Mouse (Mus musculus): ENCODE measurements around the gene Olfr1219. TPM values are rescaled to one million over a fixed set of nuclear protein-coding genes. Genes with fewer than 3 reads are reported as not detected.

The Olfr1219 gene
- polyA plus RNA-seq (2015; fragmentation: Illumina TruSeq; extraction: RNeasy Lipid Tissue Mini Kit (QIAGEN cat#74804); ENCODE audit: insufficient read depth, low replicate concordance), result not detected

DNA sequence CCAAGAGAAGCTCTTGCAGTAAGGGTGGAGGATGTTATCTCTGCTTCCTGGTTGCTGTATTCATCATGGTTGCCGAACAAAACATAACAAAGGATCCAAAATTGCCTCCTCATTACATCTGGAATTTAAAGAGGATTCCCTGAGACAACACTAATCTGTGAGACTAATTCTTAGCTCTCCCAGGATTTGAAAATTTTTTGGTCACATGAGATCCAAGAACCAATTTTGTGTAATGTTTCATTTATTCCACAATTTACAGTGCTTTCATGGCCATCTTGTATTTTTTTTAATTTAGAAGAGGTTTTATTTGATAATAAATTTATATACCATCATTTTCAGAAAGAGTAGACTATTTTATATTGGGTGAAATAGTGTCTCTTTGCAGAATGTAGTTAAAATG is at the start of gene Olfr1219:
Gene Olfr1219 (minus strand): TSS at position 101 of the 400 bp plus-strand sequence.

DNA sequence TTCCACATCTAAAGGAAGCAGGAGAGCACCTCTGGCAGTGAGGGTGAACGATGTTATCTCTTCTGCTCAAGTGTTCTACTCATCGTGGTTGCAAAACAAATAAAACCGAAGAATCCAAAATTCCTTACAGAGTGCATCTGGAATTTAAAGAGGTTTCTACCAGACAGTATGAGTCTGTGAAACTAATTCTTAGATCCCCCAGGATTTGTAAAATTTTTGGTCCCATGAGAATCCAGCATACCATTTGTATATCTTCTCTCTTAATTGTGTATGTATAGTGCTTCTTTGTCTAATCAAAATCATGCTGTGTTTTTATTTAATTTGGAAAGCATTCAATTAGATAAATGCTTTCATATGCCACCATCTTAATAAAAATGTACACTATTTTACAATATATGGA is 49.6 kb upstream of the Olfr1219 start, which contains the start of gene Olfr1222:
Gene Olfr1222 (minus strand): TSS at position 101 of the 400 bp plus-strand sequence.

DNA sequence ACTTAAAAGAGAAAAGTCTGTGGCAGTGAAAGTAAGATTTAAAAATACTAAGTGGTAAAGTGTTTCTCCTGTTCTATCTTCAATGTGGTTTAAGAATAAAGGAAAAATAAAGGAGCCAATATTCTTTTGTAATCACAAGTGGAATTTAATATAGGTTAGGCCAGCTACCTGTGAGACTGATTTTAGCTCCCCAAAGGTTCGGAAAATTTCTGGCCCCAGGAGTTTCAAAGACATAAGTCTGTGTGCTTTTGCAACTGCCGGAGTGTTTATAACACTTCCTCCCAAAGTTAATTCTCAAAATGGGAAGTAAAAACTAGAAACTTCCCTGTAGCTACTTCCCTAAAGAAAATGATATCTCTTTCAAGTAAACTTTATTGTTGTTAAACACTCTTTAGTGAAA is 33.9 kb upstream of the Olfr1219 start, which contains the start of gene Olfr1221:
Gene Olfr1221 (minus strand): TSS at position 101 of the 400 bp plus-strand sequence.

DNA sequence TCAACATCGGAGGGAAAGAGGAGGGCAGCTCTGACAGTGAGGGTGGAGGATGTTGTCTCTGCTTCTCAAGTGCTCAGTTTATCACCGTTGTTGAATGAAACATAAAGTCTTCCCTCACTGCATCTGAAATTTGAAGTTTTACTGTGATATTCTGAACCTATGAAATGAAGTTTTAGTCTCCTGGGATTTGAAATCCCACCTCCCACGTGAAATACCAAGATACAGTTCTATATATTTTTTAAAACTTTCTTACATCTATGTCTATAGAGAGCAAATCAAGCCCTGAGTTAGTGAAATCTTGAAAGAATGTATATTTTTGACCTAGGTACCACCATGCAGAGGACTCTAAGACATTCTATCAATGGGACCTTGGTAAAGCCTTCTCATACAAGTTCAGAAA is 23.4 kb upstream of the Olfr1219 start, which contains the start of gene Olfr1220:
Gene Olfr1220 (minus strand): TSS at position 101 of the 400 bp plus-strand sequence.

DNA sequence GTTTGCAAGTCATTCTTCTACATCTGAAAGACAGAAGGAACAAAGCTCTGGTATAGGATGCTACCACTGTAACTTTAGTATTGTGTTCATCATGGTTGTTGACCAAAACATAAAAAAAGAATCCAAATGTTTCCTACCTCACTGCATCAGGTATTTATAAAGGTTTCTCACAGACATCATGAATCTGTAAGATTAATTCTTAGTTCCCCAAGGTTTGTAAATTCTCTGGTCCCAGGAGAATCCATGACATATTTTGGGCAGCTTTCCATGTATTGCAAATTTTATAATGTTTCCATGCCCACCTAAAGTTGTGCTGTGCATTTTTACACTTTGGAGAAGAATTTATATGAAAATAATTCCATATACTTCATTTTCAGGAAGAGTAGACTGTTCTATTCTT is 22.2 kb downstream of the Olfr1219 start, which contains the start of gene Olfr1218:
Gene Olfr1218 (minus strand): TSS at position 101 of the 400 bp plus-strand sequence.

DNA sequence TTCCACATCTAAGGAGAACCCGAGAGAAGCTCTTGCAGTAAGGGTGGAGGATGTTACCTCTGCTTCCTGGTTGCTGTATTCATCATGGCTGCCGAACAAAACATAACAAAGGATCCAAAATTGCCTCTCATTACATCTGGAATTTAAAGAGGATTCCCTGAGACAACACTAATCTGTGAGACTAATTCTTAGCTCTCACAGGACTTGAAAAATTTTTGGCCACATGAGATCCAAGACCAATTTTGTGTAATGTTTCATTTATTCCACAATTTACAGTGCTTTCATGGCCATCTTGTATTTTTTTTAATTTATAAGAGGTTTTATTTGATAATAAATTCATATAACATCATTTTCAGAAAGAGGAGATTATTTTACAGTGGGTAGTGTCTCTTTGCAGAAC is 51.3 kb downstream of the Olfr1219 start, which contains the start of gene Olfr1217:
Gene Olfr1217 (minus strand): TSS at position 101 of the 400 bp plus-strand sequence.

Other genes with a start within 250 kb of the Olfr1219 start
- gene Olfr1204, start 234.2 kb downstream of the Olfr1219 start, polyA plus RNA-seq (2015; fragmentation: Illumina TruSeq; extraction: RNeasy Lipid Tissue Mini Kit (QIAGEN cat#74804); ENCODE audit: insufficient read depth, low replicate concordance), result not detected
- gene Olfr1206, start 220.3 kb downstream of the Olfr1219 start, polyA plus RNA-seq (2015; fragmentation: Illumina TruSeq; extraction: RNeasy Lipid Tissue Mini Kit (QIAGEN cat#74804); ENCODE audit: insufficient read depth, low replicate concordance), result not detected
- gene Olfr1208, start 181.2 kb downstream of the Olfr1219 start, polyA plus RNA-seq (2015; fragmentation: Illumina TruSeq; extraction: RNeasy Lipid Tissue Mini Kit (QIAGEN cat#74804); ENCODE audit: insufficient read depth, low replicate concordance), result not detected
- not detected for gene Olfr1209, start 168.4 kb downstream of the Olfr1219 start, polyA plus RNA-seq (2015; fragmentation: Illumina TruSeq; extraction: RNeasy Lipid Tissue Mini Kit (QIAGEN cat#74804); ENCODE audit: insufficient read depth, low replicate concordance)
- gene Olfr1211, start 145.4 kb downstream of the Olfr1219 start, polyA plus RNA-seq (2015; fragmentation: Illumina TruSeq; extraction: RNeasy Lipid Tissue Mini Kit (QIAGEN cat#74804); ENCODE audit: insufficient read depth, low replicate concordance), result not detected
- not detected for gene Olfr1212, start 129.5 kb downstream of the Olfr1219 start, polyA plus RNA-seq (2015; fragmentation: Illumina TruSeq; extraction: RNeasy Lipid Tissue Mini Kit (QIAGEN cat#74804); ENCODE audit: insufficient read depth, low replicate concordance)
- not detected for gene Gm13762, start 103.2 kb downstream of the Olfr1219 start, polyA plus RNA-seq (2015; fragmentation: Illumina TruSeq; extraction: RNeasy Lipid Tissue Mini Kit (QIAGEN cat#74804); ENCODE audit: insufficient read depth, low replicate concordance)
- not detected for gene Olfr1214, start 90.9 kb downstream of the Olfr1219 start, polyA plus RNA-seq (2015; fragmentation: Illumina TruSeq; extraction: RNeasy Lipid Tissue Mini Kit (QIAGEN cat#74804); ENCODE audit: insufficient read depth, low replicate concordance)
- not detected for gene Olfr1215, start 76.5 kb downstream of the Olfr1219 start, polyA plus RNA-seq (2015; fragmentation: Illumina TruSeq; extraction: RNeasy Lipid Tissue Mini Kit (QIAGEN cat#74804); ENCODE audit: insufficient read depth, low replicate concordance)
- gene Olfr1216, start 65.2 kb downstream of the Olfr1219 start, polyA plus RNA-seq (2015; fragmentation: Illumina TruSeq; extraction: RNeasy Lipid Tissue Mini Kit (QIAGEN cat#74804); ENCODE audit: insufficient read depth, low replicate concordance), result not detected
- gene Olfr1217, start 51.4 kb downstream of the Olfr1219 start, polyA plus RNA-seq (2015; fragmentation: Illumina TruSeq; extraction: RNeasy Lipid Tissue Mini Kit (QIAGEN cat#74804); ENCODE audit: insufficient read depth, low replicate concordance), result not detected
- gene Olfr1218, start 22.3 kb downstream of the Olfr1219 start, polyA plus RNA-seq (2015; fragmentation: Illumina TruSeq; extraction: RNeasy Lipid Tissue Mini Kit (QIAGEN cat#74804); ENCODE audit: insufficient read depth, low replicate concordance), result not detected
- gene Olfr1220, start 23.3 kb upstream of the Olfr1219 start, polyA plus RNA-seq (2015; fragmentation: Illumina TruSeq; extraction: RNeasy Lipid Tissue Mini Kit (QIAGEN cat#74804); ENCODE audit: insufficient read depth, low replicate concordance), result not detected
- gene Olfr1221, start 33.8 kb upstream of the Olfr1219 start, polyA plus RNA-seq (2015; fragmentation: Illumina TruSeq; extraction: RNeasy Lipid Tissue Mini Kit (QIAGEN cat#74804); ENCODE audit: insufficient read depth, low replicate concordance), result not detected
- not detected for gene Olfr1222, start 49.5 kb upstream of the Olfr1219 start, polyA plus RNA-seq (2015; fragmentation: Illumina TruSeq; extraction: RNeasy Lipid Tissue Mini Kit (QIAGEN cat#74804); ENCODE audit: insufficient read depth, low replicate concordance)
- gene Olfr1223, start 68.0 kb upstream of the Olfr1219 start, polyA plus RNA-seq (2015; fragmentation: Illumina TruSeq; extraction: RNeasy Lipid Tissue Mini Kit (QIAGEN cat#74804); ENCODE audit: insufficient read depth, low replicate concordance), result not detected
- gene Olfr1224-ps1, start 80.6 kb upstream of the Olfr1219 start, polyA plus RNA-seq (2015; fragmentation: Illumina TruSeq; extraction: RNeasy Lipid Tissue Mini Kit (QIAGEN cat#74804); ENCODE audit: insufficient read depth, low replicate concordance), result not detected
- gene Olfr1225, start 91.2 kb upstream of the Olfr1219 start, polyA plus RNA-seq (2015; fragmentation: Illumina TruSeq; extraction: RNeasy Lipid Tissue Mini Kit (QIAGEN cat#74804); ENCODE audit: insufficient read depth, low replicate concordance), result not detected
- not detected for gene Olfr1226, start 116.5 kb upstream of the Olfr1219 start, polyA plus RNA-seq (2015; fragmentation: Illumina TruSeq; extraction: RNeasy Lipid Tissue Mini Kit (QIAGEN cat#74804); ENCODE audit: insufficient read depth, low replicate concordance)
- not detected for gene Olfr1228, start 170.5 kb upstream of the Olfr1219 start, polyA plus RNA-seq (2015; fragmentation: Illumina TruSeq; extraction: RNeasy Lipid Tissue Mini Kit (QIAGEN cat#74804); ENCODE audit: insufficient read depth, low replicate concordance)
- gene Olfr1229, start 204.5 kb upstream of the Olfr1219 start, polyA plus RNA-seq (2015; fragmentation: Illumina TruSeq; extraction: RNeasy Lipid Tissue Mini Kit (QIAGEN cat#74804); ENCODE audit: insufficient read depth, low replicate concordance), result not detected
- gene Olfr1230, start 213.8 kb upstream of the Olfr1219 start, polyA plus RNA-seq (2015; fragmentation: Illumina TruSeq; extraction: RNeasy Lipid Tissue Mini Kit (QIAGEN cat#74804); ENCODE audit: insufficient read depth, low replicate concordance), result not detected
- not detected for gene Olfr1231, start 223.6 kb upstream of the Olfr1219 start, polyA plus RNA-seq (2015; fragmentation: Illumina TruSeq; extraction: RNeasy Lipid Tissue Mini Kit (QIAGEN cat#74804); ENCODE audit: insufficient read depth, low replicate concordance)
- gene Olfr1232, start 246.2 kb upstream of the Olfr1219 start, polyA plus RNA-seq (2015; fragmentation: Illumina TruSeq; extraction: RNeasy Lipid Tissue Mini Kit (QIAGEN cat#74804); ENCODE audit: insufficient read depth, low replicate concordance), result not detected